Mouse (Mus musculus) mesoderm, embryonic 11.5 days (tissue): ENCODE measurements around the gene Kdm2b.

Experiments
- DNase-seq: peaks from one replicate; pipeline ENCODE4 v3.0.0-alpha.2; 2012; ENCODE audit warnings: low read depth, low spot score

Gene Kdm2b

DNA sequence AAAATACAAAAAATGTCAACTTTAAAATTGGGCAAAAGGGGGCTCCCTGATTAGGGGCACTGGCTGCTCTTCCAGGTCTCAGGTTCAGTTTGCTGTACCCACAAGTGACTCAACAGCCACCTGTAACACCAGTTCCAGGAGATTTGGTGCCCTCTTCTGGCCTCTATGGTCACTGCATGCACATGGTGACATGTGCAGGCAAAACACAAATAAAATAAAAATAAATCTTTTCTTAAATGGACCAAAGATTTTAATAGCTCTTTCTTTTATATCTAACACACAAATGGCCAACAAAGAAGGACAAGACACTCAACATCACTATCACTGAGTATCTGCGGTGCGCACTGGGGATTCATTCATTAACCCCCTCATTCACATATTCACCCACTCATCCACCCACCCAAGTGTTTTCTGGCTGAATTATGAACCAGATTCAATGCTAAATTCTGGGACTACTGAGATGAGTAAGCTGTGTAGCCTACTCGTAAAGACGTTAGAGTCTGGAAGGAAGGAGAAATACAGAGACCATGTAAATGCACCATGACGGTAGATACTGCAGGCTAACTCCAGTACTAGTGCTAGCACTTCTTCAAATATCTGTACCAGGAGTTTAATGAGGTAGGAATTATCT is 95.5 kb downstream of the Kdm2b start:
- DNase-seq = peak; percentile 59

DNA sequence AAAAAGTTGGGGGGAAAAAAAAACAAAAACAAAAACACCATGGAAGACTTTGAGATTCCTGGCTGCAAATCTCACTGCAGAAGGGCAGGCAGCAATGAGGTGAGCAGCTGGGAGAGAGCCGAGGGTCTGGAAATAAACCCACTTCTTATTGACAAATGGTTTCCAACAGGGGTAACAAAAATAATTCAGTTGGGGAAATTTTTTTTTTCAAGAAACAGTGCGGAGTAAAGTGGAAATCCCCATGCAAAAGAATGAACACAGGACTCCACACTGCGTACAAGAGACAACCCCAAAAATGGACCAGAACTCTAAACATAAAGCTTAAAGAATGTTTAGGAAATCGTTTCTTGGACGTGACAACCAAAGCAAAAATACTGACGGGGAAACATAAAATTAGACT is 96.4 kb downstream of the Kdm2b start:
- DNase-seq = no peak

DNA sequence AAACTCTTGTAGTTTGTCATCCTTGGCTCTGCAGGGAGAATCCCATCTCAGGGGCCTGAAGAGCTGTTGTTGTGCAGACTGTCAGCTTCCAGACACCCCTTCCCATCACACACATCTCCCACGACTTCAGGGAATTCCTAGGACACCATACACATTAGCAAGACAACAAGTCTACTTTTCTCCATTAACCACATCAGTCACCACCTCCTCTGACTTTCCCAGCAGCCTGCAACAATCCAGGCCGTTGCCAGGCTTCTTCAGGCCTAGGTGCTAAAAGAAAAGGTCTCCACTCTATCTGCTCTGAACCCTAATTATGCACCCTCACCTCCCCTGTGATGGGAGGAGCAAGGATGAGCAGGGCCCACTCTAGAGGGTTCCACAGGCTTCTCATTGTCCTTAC is 99.2 kb downstream of the Kdm2b start:
- no peak for DNase-seq

DNA sequence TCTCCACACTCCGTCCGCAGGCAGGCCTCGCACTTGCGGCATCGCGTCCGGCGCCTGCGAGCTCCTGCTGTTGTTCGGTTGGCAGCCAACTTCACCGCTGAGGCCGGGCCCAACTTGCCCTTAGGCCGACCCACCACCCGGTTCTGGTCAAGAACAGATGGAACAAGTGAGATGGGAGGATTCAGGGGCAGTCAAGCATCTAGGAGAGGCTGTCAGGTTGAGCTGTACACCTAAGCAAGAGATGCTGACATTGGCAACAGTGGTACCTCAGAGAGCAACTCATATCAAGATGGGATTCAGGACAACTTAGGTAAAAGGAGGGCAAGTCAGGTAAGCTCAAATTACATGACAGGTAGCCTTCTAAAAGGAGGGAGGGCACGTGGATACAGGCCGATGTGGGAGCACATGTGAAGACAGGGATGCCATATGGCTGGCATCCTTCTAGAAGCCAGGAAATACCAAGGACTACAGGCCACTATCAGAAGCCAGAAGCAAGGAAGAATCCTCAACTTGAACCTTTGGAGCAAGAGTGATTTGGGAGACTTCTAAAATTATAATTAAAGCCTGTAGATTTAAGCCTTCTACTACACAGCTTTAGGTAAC is 100.9 kb downstream of the Kdm2b start:
- no peak for DNase-seq

DNA sequence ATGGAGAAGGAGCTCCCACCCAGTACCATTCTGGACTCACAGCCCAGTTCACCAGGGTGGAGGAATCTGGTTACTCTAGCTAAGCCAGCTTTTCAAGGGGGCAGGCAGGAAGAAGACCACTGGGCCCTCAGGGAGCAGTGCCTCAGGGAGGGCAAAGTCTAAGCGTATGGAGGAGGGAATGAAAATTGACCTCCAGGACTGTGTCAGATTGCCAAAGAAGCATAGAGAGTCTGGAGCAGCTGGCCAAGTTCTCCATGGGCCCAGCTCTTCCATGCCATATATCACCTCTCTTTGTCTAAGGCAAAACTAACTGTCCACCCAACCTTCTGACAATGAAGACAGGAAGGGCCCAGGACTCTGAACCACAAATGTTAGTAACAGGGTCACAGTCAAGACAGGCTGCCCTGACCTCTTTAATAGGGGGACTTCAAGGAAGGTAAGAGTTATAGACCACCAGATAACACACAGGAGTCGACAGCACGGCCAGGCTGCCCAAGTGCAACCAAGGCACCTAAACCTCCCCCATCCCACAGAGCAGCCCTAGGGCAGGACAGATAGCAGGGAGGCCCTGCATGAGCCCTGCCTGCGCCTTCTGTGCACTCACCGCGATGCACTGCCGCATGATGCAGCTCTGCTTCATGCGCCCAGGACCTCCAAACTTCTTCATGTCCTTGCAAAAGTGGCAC is 101.6 kb downstream of the Kdm2b start:
- peak; percentile 7 for DNase-seq

DNA sequence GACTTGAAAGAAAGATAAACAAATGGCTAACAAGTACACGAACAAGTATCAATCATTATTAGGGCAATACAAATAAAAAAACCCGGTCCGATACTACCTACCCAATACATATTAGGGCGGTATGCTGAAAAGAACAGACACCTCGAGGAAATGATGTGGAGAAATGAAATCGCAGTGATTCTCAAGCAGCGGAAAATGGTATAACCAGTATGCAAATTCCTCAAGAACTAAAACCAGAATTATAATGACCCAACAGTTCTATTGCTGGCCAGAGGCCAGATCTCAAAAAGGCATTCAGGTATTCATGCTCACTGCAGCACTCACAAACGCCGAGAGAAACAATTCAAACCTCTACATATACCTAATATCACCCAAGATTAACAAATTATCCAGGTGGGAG is 102.6 kb downstream of the Kdm2b start:
- no peak for DNase-seq

DNA sequence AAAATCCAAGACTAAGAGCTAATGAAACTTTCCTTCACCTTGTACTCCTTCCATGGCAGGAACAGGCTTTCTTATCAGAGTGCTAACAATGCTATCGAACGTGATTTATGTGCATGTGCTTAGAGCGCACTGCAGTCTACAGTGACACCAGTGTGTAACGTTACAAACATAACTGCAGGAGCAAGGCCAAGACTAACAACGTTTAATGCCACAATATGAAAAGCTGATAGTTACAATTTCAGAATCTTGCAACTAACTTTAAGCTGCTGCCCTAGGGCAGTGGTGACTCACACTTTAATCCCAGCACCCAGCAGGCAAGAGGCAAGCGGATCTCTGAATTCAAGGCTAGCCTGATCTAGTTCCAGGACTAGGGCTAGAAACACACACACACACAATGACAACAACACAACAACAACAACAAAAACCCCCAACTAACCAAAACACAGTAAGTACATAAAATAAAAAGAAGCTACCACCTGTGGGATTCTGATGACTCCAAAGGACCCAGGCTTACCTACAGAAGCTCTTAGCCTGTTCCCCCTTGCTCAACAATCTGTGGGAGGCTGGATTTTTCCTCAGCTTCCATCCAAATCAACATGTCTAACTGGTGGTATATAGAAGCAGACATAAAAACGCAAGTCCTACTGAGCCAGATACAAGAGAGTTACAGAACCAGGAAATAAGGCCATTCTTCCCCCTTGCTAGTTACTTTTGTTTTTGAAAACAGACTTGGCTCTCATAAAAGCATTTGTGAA is 104.9 kb downstream of the Kdm2b start:
- DNase-seq = no peak

DNA sequence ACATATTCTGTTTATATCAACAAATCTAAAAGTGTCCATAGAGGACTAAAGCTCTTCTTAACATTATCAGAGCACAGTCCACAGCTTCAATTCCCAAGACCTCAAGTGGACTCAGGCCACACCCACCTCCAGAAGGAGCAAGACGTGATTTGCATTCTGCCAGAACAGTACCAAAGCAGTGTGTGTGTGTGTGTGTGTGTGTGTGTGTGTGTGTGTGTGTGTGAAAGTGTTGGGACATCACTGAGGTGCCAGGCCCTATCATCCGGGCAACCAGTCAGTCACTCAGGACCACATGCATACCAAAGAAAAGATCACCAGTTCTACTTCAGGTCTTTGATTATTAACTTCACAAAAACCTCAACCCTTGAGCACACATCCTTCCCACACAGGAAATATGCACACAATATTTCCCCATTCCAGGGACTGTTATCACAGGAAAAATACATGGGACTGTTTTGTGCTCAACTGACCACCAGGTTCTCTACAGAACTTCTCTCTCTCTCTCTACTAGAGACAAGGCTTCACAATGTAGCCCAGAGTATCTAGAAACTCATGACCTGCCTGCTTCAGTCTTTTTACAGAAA is 105.9 kb downstream of the Kdm2b start:
- DNase-seq = no peak

DNA sequence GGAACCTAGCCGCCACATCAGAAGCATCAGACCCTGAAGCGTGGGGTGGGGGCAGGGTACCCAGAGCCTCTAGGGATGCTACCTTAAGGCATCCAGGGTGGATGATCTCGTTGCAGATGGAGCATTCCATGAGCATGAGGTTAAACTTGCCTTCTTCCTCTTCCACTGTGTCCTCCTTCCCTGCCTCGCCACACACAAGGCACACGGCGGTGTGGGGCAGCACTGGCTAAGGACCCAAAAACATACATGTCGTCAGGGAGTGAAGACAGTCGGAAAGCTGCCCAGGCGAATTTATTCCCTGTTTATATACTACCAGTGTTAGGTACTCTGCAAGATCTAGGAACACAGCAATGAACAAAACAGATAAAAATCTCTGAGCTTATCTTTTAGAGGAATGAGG is 106.4 kb downstream of the Kdm2b start:
- DNase-seq = no peak

DNA sequence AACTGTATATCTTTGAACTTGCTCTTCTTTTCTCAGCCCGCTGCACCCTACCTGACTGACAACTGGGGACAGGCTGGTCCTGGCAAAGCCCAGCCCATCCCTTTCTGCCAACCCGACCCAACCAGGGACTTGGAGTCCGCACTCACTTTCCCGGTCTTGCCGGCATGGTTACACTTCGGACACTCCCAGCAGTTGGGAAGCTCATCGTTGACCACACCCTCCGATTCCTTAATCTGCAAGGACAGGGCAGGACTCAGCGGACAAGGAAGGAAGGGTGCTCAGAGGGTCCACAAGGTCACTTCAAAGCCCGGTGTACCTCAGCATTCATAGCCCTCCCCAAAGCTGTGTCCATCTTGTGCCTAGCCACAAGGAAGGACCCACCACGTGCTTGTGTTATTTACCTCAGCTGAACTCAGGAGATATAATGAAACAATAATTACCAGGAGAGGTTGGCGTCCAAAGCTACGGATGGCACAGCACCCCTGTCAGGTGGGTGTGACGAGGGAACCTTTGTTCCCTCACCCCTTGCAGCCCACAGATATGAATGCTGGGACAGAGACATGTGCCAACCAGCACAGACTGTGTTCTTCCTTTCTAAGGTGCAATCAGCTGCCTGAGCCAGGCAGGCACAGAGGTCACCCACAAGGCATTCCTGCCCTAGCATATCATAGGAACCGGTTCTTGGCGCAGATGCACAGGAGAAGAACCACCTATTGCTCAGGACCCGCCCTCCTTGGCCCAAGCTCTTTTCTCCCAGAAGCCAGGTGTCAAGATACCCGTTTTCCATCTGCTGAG is 107.2 kb downstream of the Kdm2b start:
- no peak for DNase-seq

DNA sequence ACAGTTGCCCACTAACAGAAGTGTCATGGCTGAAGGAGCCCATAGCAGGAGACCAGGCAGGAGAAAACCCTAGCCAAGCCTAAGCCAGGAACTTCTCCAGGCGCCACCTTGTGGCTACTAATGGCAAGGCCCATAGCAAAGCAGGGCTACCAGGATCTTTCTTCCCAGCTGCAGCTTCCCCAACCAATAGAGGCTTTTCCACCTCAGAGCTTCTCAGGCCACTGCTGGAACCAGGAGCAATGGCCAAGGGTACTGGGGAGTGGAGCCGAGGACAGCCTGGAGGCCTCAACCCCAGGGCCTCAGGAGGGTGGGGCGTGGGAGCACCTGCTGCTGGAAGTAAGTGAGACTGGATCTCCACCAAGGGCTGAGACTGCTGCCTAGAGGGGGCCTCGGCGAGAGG is 108.3 kb downstream of the Kdm2b start:
- peak; percentile 73 for DNase-seq

DNA sequence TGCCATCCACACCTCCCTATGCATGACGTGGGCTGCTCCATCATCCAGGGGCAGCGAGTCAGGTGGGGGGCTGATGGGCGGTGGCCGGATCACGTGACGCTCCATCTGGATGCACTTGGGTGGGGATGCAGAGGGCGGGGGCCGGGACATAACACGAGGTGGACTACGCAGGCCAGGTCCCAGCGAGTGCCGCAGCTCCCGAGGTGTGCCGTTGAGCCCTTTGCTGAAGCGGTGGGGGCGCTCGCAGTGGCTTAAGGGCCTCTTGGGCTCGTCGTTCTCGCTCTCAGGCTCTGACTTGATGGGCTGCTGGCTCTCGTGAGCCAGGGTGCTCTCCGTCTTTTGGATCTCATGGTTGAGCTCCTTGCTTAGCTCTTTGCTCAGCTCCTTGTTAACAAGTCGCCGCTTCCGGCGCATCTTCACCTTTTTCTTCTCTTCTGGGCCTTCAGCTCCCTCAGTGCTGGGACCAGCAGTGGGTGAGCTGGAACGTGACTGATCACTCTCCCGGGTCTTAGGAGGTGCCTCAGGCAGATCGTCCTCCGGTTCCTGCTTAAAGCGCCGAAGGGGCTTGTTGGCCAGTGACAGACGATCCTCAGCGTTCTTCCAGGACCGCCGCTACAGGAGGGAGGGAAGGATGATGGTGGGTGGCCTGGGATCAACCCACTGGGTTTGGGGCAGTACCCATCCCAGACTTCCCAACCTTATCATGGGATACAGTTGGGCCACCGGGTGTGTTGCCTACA is 109.2 kb downstream of the Kdm2b start:
- DNase-seq = no peak

DNA sequence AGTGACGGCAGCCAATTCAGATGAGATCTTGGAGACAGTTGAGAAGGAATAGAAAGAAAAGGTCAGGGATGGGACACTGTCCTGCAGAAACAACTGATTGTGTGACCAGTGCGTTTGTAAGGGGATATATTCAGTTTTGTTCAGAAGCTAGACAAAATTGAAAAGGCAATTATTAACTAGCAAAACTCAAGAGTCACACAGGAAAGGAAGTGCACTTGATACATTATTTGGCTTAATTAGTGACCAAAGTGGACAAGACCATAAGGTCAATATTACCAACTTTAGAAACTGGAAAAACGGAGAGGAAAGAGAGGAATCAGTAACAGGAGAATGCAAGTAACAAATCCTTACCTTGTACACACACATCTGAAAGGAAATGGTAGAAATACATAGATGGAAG is 113.0 kb downstream of the Kdm2b start:
- no peak for DNase-seq

DNA sequence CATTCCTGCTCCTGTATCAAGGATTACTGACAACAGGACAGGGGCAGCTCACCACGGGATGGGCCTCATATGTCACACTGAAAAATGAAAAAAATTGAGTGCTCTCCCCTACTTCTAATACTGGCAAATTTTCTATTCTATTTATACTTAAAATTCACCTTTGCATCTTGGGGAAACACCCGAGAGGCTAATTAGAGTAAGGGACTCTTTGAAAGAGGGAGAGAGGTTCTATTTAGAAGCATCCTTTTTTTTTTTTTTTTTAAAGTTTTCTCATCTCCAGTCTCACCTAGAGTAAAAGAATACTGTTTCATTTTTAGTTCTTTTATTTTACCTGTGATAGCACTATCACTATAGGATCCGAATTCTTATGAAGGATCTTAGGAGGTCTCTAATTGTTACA is 115.3 kb downstream of the Kdm2b start:
- DNase-seq = no peak

DNA sequence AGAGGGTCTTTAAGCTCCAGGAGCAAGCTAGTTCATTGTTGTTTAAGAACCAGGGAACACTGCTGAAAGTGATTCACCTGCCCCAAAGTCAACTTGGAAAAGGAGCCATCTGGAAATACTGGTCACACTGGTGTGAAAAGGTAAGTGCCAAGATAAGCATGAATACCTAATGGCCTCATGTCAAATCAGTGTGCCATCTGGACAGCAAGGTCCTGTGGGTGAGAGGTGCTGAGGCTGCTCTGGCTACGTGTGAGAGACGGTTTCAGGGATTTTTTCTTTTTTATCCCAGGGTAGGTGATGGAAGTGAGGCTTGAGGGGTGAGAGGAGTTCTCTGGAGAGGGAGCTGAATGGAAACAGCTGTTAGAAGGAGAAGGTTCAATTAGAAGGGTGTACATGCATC is 116.0 kb downstream of the Kdm2b start:
- DNase-seq = no peak

DNA sequence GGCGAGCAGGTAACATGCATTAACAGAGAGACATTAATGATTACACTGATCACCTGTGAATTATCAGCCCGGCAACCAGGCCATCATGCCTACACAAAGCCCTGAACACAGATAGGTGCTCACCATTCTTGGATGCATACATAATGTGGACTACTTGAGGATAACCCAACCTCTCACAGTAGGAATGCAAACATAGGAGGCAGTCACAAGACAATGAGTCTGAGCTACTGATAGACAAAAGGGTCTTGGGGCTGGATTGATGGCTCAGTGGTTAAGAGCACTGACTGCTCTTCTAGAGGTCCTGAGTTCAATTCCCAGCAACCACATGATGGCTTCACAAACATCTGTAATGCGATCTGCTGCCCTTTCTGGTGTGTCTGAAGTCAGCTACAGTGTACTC is 117.0 kb downstream of the Kdm2b start:
- DNase-seq = no peak

DNA sequence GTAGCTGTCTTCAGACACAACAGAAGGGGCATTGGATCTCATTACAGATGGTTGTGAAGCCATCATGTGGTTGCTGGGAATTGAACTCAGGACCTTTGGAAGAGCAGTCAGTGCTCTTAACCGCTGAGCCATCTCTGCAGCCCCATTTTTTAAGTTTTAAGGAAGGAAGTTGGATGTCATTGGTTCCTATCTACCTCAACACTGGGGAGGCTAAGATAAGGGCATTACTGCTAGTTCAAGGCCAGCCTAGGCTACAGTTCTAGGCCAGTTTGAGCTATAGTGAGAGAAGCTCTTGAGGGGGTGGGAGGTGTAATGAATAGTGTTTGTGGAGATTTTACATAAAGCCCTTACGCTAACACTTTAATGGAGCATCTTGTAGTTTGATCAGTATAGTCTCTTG is 126.6 kb downstream of the Kdm2b start:
- no peak for DNase-seq

DNA sequence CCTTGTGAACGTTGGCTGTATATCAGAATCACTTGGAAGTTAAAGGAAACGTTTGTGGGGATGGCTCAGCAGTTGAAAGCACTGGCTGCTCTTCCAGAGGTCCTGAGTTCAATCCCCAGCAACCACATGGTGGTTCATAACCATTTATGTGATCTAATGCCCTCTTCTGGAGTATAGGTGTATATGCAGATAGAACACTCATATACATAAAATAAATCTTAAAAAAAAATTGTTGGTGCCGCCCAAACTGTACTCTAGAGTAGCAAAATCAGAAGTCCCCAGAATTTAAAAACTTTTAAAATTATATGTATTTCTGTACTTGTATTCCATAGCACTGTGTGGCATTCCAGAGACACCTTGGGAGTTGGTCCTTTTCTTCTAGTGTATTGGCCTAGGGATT is 133.8 kb downstream of the Kdm2b start:
- DNase-seq = no peak

DNA sequence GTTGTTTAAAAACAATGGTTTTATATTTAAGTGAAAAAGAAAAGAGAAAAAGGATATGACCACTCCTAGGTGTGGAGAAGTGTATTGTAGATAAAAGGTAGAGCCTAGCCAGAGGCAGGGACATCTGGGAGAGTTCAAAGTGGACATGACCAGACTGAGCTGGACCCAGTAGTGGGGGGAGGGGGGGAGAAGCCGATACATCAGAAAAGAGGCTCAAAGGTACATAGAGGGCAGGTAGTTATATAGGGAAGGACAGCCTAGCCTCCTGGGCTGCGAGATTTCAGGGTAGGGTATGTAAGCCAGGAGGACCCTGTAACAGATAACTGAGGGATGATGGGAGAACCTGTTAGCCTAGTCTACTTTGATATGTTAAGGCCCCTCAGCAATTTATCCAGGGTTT is 137.0 kb downstream of the Kdm2b start:
- no peak for DNase-seq

DNA sequence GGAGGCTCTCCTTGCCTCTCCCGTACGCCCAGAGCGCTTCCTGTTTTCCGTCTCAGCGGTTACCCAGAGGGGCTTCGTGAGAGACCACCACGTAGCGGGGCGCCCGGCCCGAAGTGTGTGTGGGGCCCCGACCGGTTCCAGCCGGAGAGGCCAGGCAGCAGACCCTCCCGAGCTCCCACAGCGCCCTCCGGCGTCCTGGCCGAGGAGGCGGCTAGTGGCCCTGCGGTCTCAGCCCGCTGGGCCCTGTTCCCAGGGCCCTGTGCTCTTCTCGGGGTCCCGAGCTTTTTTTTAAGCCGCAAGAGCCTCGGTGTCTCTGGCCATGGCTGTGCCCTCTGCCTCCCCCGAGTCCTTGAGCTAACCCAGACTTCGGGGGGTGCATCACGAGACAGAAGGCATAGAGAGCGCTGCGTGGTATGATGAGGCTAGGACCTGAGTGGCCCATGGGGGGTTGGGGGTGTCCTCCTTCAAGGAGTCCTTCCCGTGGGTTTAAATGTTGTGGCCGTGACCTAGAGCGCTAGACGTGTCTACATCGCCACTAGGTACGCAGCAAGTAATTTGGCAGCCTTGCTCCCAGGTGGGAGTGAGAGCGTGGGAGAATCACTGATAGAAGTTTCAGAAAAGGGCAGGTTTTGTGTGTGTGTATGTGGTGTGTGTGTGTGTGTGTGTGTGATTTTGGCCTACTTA is 139.2 kb downstream of the Kdm2b start:
- DNase-seq = no peak
